Mouse (Mus musculus): ENCODE measurements around the gene Adam11. TPM values are rescaled to one million over a fixed set of nuclear protein-coding genes. Genes with fewer than 3 reads are reported as not detected.

Gene Adam11
- polyA plus RNA-seq, 1 experiment from 2014 or later, result 16.6 TPM

DNA sequence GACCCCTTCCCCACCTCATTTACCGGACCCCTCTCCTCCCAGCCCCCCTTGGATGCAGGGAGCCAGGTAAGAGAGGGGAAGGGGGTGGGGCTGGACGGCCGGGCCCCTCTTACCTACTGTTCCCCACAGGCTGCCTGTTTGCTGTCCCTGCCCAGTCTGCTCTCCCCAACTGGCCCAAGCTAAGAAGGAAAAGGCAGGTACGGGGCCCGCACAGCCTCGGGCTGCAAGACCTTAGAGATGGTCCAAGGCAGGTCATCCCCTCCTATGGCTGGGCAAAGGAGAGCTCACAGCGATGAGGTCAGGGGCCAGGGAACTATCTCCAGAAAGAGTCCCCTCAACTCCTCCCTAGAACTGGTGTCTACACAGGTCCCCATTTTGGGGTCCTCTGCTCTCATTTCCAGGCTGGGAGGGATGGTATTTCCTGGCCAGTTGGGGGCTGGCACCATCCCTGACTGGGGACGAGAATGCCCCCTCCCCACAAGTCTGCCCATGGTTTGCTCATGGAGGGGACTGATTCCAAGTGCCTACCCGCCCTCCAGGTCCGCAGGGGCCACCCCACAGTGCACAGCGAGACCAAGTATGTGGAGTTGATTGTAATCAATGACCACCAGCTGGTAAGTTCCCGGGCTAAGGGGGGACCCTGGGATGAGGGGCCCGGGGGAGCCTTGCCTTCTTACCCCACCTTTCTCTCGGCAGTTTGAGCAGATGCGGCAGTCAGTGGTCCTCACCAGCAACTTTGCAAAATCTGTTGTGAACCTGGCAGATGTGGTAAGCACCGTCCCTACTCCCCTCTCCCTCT lies 10.9 kb downstream of the Adam11 start:
- no peak for DNase-seq (ENCODE audit: low spot score)
- no peak for ATAC-seq (ENCODE audit: low FRiP score)
- H3K4me2 ChIP-seq (replicated peaks; ENCODE audit: low read depth, low read length), result no peak overlapping the region; the same call in 1 of the 2 replicates
- 22% methylated on average over 14 of the region's 16 CpGs for WGBS
- peak overlapping the region; percentile 34 for H3K9ac ChIP-seq (ENCODE audit: low read depth, low read length)
- H3K36me3 ChIP-seq (ENCODE audit: control insufficient read depth, insufficient read depth, low read length), result no peaks in the 10 kb centered on the region
- H3K9me3 ChIP-seq (ENCODE audit: control insufficient read depth, low read length), result no peaks in the 10 kb centered on the region
- H3K4me3 ChIP-seq (ENCODE audit: low read depth, low read length), result no peak overlapping the region
- H3K27me3 ChIP-seq (ENCODE audit: control insufficient read depth, insufficient read depth, low read length), result no peaks in the 10 kb centered on the region
- 0 out of 2 replicates have a peak overlapping the region, but pooled peaks have one; percentile 20 for H3K27ac ChIP-seq (ENCODE audit: low read depth, low read length)
- peaks cover 27% of the 10 kb centered on the region for H3K4me1 ChIP-seq (replicated peaks; ENCODE audit: control insufficient read depth, insufficient read depth, low read length)

DNA sequence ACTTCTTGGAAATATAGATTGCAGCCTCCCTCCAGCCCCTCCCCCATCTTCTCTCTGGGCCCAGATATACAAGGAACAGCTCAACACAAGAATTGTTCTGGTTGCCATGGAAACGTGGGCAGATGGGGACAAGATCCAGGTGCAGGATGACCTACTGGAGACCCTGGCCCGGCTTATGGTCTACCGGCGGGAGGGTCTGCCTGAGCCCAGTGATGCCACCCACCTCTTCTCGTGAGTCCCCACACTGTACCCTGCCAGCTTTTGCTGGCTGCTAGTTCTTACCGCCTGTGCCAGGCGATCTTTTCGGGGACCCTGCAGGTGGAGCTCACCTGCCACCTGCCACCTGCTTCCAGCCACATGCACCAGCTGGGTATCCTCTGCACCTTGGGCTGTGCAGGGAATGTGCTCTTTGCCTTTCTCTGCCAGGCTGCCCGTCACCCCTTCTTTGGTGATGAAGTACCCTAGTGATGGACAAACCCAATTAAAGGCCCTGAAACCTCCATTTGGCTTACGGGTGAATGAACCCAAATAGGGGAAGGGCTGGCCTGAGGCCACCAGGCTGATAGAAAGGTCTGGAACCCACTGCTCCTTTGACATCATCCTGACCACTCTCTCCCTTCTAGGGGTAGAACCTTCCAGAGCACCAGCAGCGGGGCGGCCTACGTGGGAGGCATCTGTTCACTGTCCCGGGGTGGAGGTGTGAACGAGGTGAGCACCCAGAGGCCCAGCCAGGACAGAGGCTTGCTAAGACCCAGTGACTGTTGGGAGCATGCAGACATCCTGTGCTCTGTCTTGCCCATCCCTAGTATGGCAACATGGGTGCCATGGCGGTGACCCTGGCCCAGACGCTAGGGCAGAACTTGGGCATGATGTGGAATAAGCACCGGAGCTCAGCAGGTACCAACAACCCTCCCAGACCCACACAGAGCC lies 11.8 kb downstream of the Adam11 start:
- Histone ChIP-seq H3K4me2 (replicated peaks; ENCODE audit: low read depth, low read length) (no peak overlapping the region; the same call in 1 of the 2 replicates), H3K9me3 (ENCODE audit: control insufficient read depth, low read length) (no peaks in the 10 kb centered on the region), H3K4me3 (ENCODE audit: low read depth, low read length) (no peak overlapping the region), H3K36me3 (ENCODE audit: control insufficient read depth, insufficient read depth, low read length) (no peaks in the 10 kb centered on the region), H3K27ac (ENCODE audit: low read depth, low read length) (no peak overlapping the region), H3K4me1 (replicated peaks; ENCODE audit: control insufficient read depth, insufficient read depth, low read length) (peaks cover 24% of the 10 kb centered on the region), H3K27me3 (ENCODE audit: control insufficient read depth, insufficient read depth, low read length) (no peaks in the 10 kb centered on the region), H3K9ac (ENCODE audit: low read depth, low read length) (peak overlapping the region; percentile 11; the same call in 1 of the 2 replicates)
- ATAC-seq (ENCODE audit: low FRiP score), result no peak
- peak; percentile 67 for DNase-seq (ENCODE audit: low spot score)
- 57% methylated on average over 18 of the region's 18 CpGs for WGBS

DNA sequence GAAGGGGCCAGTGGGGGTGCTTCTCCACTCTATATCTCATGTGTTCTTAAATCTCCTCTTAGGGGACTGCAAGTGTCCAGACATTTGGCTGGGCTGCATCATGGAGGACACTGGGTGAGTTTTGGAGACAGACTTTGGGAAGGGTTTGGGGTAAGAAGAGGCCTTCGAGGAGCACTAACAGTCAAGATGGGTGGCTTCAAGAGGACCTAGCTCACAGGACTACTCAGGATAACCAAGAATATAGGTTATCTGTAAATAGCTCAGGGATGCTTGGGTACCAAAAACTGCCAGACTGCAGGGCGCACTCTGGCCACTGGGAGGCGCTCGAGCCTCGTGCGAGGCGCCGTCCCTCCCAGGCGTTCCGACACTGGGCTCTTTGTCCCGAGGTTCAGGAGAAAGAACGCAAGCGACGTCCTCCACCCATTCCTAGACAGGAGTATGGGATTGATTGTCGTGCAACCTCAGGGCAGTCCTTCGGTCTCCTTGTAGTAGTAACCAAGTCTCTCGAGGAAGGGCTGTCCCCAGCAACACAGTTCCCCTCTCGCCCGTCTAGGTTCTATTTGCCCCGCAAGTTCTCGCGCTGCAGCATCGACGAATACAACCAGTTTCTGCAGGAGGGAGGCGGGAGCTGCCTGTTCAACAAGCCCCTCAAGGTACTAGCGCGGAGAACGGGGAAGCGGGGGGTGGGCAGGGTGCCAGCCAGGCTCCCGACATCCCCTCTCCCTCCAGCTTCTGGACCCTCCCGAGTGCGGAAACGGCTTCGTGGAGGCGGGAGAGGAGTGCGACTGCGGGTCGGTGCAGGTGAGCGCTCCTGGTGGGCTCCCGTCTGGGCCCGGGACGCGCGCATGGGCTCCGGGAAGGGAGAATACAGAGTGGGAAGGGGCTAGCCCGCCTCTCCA lies 12.7 kb downstream of the Adam11 start:
- no peaks in the 10 kb centered on the region for H3K36me3 ChIP-seq (ENCODE audit: control insufficient read depth, insufficient read depth, low read length)
- peak overlapping the region; percentile 85 for H3K27ac ChIP-seq (ENCODE audit: low read depth, low read length)
- H3K27me3 ChIP-seq (ENCODE audit: control insufficient read depth, insufficient read depth, low read length), result no peaks in the 10 kb centered on the region
- no peaks in the 10 kb centered on the region for H3K9me3 ChIP-seq (ENCODE audit: control insufficient read depth, low read length)
- under 1% methylated on average over 46 of the region's 46 CpGs for WGBS
- peak overlapping the region; percentile 97 for H3K4me2 ChIP-seq (replicated peaks; ENCODE audit: low read depth, low read length)
- H3K4me3 ChIP-seq (ENCODE audit: low read depth, low read length), result peak overlapping the region; percentile 54
- peaks cover 24% of the 10 kb centered on the region for H3K4me1 ChIP-seq (replicated peaks; ENCODE audit: control insufficient read depth, insufficient read depth, low read length)
- ATAC-seq (ENCODE audit: low FRiP score) (peak; percentile 44), DNase-seq (ENCODE audit: low spot score) (peak; percentile 96)
- H3K9ac ChIP-seq (ENCODE audit: low read depth, low read length), result peak overlapping the region; percentile 87

DNA sequence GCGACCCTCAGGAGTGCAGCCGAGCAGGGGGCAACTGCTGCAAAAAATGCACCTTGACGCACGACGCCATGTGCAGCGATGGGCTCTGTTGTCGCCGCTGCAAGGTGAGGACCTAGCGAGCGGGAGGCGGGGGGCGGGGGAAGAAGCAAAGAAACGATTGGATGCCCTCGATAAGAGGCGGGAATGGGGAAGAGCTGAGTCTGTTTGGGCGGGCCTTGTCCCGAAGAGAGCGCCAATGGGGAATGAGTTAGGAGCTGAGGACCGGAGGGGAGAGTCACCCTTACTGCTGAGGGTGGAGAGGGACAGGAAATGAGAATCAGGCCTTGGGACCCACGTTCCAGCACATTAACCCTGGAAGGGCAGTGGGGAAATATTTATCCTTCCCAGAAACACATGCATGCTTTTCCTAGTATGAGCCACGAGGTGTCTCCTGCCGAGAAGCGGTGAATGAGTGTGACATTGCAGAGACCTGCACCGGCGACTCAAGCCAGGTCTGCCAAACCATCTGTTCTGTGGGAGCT lies 13.4 kb downstream of the Adam11 start:
- Histone ChIP-seq H3K4me1 (replicated peaks; ENCODE audit: control insufficient read depth, insufficient read depth, low read length) (peaks cover 24% of the 10 kb centered on the region), H3K27me3 (ENCODE audit: control insufficient read depth, insufficient read depth, low read length) (no peaks in the 10 kb centered on the region), H3K36me3 (ENCODE audit: control insufficient read depth, insufficient read depth, low read length) (no peaks in the 10 kb centered on the region), H3K9ac (ENCODE audit: low read depth, low read length) (peak overlapping the region; percentile 87), H3K4me2 (replicated peaks; ENCODE audit: low read depth, low read length) (peak overlapping the region; percentile 97), H3K4me3 (ENCODE audit: low read depth, low read length) (peak overlapping the region; percentile 54), H3K9me3 (ENCODE audit: control insufficient read depth, low read length) (no peaks in the 10 kb centered on the region), H3K27ac (ENCODE audit: low read depth, low read length) (peak overlapping the region; percentile 85)
- 3% methylated on average over 25 of the region's 25 CpGs for WGBS
- ATAC-seq (ENCODE audit: low FRiP score) (peak; percentile 83), DNase-seq (ENCODE audit: low spot score) (peak; percentile 87)

DNA sequence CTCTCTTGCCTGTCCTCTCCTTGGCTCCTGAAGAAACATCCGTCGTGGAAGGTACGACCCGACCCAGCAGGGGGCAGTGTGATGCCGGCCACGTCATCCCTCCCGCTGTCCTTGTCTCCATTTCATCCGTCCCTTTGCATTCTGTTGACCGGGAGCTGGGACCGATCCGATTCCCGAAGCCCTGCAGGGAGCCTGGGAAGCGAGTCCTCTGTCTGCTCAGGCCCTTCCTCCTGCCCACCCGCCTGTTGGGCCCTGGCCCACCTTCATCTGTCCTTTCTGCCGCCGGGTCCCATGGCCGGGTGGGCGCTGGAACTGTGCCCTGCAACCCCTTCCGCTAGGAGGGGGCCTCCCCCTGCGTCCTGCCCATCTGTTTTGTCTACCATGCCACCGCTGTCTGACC lies 16.4 kb downstream of the Adam11 start:
- Histone ChIP-seq H3K36me3 (ENCODE audit: control insufficient read depth, insufficient read depth, low read length) (no peaks in the 10 kb centered on the region), H3K4me2 (replicated peaks; ENCODE audit: low read depth, low read length) (peak overlapping the region; percentile 27; the same call in 1 of the 2 replicates), H3K9me3 (ENCODE audit: control insufficient read depth, low read length) (no peaks in the 10 kb centered on the region), H3K27ac (ENCODE audit: low read depth, low read length) (0 out of 2 replicates have a peak overlapping the region, but pooled peaks have one; percentile 1), H3K9ac (ENCODE audit: low read depth, low read length) (peak overlapping the region; percentile 16; the same call in 1 of the 2 replicates), H3K4me1 (replicated peaks; ENCODE audit: control insufficient read depth, insufficient read depth, low read length) (peaks cover 5% of the 10 kb centered on the region), H3K27me3 (ENCODE audit: control insufficient read depth, insufficient read depth, low read length) (no peaks in the 10 kb centered on the region), H3K4me3 (ENCODE audit: low read depth, low read length) (no peak overlapping the region)
- 21% methylated on average over 21 of the region's 21 CpGs for WGBS
- ATAC-seq (ENCODE audit: low FRiP score) (no peak), DNase-seq (ENCODE audit: low spot score) (peak; percentile 84)

DNA sequence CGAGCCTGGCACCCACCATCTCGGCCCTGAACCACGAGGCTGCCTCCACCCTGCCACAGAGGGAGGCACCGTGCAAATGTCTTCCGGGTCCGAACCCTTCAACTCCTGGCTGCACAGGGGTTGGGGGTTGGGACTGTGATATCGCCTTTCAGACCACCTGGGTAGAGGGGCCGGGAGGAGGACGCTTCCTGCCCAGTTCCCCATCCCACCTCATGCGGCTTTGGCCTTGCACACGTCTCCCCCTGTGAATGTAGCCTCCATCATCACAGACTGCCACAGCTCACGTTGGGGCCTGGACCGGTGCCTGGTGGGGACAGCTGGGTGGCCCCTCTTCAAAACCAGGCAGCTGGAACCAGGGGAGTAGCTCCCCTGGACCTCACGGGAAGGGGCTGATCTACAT lies 16.9 kb downstream of the Adam11 start:
- DNase-seq (ENCODE audit: low spot score) (no peak), ATAC-seq (ENCODE audit: low FRiP score) (no peak)
- no peaks in the 10 kb centered on the region for H3K27me3 ChIP-seq (ENCODE audit: control insufficient read depth, insufficient read depth, low read length)
- H3K9ac ChIP-seq (ENCODE audit: low read depth, low read length), result no peak overlapping the region
- no peaks in the 10 kb centered on the region for H3K36me3 ChIP-seq (ENCODE audit: control insufficient read depth, insufficient read depth, low read length)
- H3K4me1 ChIP-seq (replicated peaks; ENCODE audit: control insufficient read depth, insufficient read depth, low read length), result 0 out of 2 replicates have a peak, but pooled peaks cover 2% of the 10 kb centered on the region
- no peak overlapping the region for H3K4me2 ChIP-seq (replicated peaks; ENCODE audit: low read depth, low read length)
- no peaks in the 10 kb centered on the region for H3K9me3 ChIP-seq (ENCODE audit: control insufficient read depth, low read length)
- 31% methylated on average over 14 of the region's 14 CpGs for WGBS
- no peak overlapping the region for H3K27ac ChIP-seq (ENCODE audit: low read depth, low read length)
- no peak overlapping the region for H3K4me3 ChIP-seq (ENCODE audit: low read depth, low read length)

DNA sequence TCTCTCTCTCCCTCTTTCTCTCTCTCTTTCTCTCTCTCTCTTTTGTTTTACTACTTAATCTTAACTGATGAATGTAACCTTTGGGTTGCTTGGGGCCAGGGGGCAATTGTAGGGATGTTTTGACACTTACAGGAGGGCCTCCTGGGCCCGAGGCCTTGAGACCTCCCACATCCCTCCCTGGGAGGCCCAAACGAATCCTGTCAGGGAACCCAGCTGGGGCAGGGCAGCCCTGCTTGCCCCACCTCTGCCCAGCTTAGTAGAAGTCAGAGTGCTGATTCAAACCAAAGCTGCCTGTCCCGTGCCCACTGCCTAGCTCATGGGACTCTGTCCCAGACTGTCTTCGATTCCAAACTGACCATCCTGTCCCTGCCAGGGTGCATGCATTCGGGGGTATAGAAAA lies 17.4 kb downstream of the Adam11 start:
- no peak for DNase-seq (ENCODE audit: low spot score)

More for the DNA sequence above, 17.4 kb downstream of the Adam11 start:
- ATAC-seq (ENCODE audit: low FRiP score), result no peak
- H3K4me1 ChIP-seq (replicated peaks; ENCODE audit: control insufficient read depth, insufficient read depth, low read length), result 0 out of 2 replicates have a peak, but pooled peaks cover 2% of the 10 kb centered on the region
- H3K27ac ChIP-seq (ENCODE audit: low read depth, low read length), result no peak overlapping the region
- no peaks in the 10 kb centered on the region for H3K9me3 ChIP-seq (ENCODE audit: control insufficient read depth, low read length)
- no peak overlapping the region for H3K4me2 ChIP-seq (replicated peaks; ENCODE audit: low read depth, low read length)
- 38% methylated on average over 5 of the region's 5 CpGs for WGBS
- H3K36me3 ChIP-seq (ENCODE audit: control insufficient read depth, insufficient read depth, low read length), result no peaks in the 10 kb centered on the region
- no peak overlapping the region for H3K9ac ChIP-seq (ENCODE audit: low read depth, low read length)
- H3K27me3 ChIP-seq (ENCODE audit: control insufficient read depth, insufficient read depth, low read length), result no peaks in the 10 kb centered on the region
- no peak overlapping the region for H3K4me3 ChIP-seq (ENCODE audit: low read depth, low read length)
